Mouse (Mus musculus) heart, adult 2 months (tissue): ENCODE data around the gene Fgf10. TPM values are rescaled to one million over a fixed set of nuclear protein-coding genes. Genes with fewer than 3 reads are reported as not detected.

Experiments
- DNase-seq, 2 experiments: peaks; one replicate each; pipeline ENCODE4 v3.0.0; 2021
- H3K27ac ChIP-seq: fragments of 200-600 bp; 2 replicates; pipeline ENCODE4 v1.8.1; 2022
- H3K27me3 ChIP-seq: fragments of 200-500 bp; 2 replicates; pipeline ENCODE4 v1.6.1; 2012; ENCODE audit warnings: mild to moderate bottlenecking, low read length, inconsistent platforms, mixed read lengths; ENCODE audit not compliant: control insufficient read depth, insufficient read depth
- H3K36me3 ChIP-seq: fragments of 200-500 bp; 2 replicates; pipeline ENCODE4 v1.6.1; 2012; ENCODE audit warnings: low read length, inconsistent platforms; ENCODE audit not compliant: control insufficient read depth, insufficient read depth
- H3K4me1 ChIP-seq: fragments of 200-500 bp; 2 replicates; pipeline ENCODE4 v1.6.1; 2011; ENCODE audit warnings: low read length; ENCODE audit not compliant: control insufficient read depth, insufficient read depth
- H3K4me3 ChIP-seq: fragments of 200-600 bp; 2 replicates; pipeline ENCODE4 v1.8.1; 2022
- H3K79me2 ChIP-seq: fragments of 200-500 bp; replicated peaks from 2 replicates; pipeline ENCODE4 v1.6.1; 2012; ENCODE audit warnings: mild to moderate bottlenecking, inconsistent platforms, low read length, moderate library complexity, mixed read lengths; ENCODE audit not compliant: control insufficient read depth, insufficient read depth
- H3K9ac ChIP-seq: fragments of 200-500 bp; 2 replicates; pipeline ENCODE4 v1.6.1; 2012; ENCODE audit warnings: low read depth, mild to moderate bottlenecking, control low read depth, inconsistent platforms, low read length, mixed read lengths
- CTCF ChIP-seq: fragments of 200-600 bp; IDR thresholded peaks from 2 replicates; pipeline ENCODE4 v1.8.1; 2022; ENCODE audit warnings: antibody characterized with exemption, mild to moderate bottlenecking, moderate library complexity
- EP300 ChIP-seq: fragments of 200-500 bp; IDR thresholded peaks from 2 replicates; pipeline ENCODE4 v1.6.1; 2011; ENCODE audit warnings: low read depth, low read length, control low read depth; ENCODE audit not compliant: insufficient read depth
- POLR2A ChIP-seq: fragments of 200-500 bp; IDR thresholded peaks from 2 replicates; pipeline ENCODE4 v1.6.1; 2011; ENCODE audit warnings: mild to moderate bottlenecking, low read depth, low read length, control low read depth; ENCODE audit not compliant: insufficient read depth
- WGBS: fragments of 180-500 bp; shearing (Covaris S2); methylation state at CpG from one replicate; pipeline ENCODE4 v1.1.7; 2018; 5-methylcytosine and 5-hydroxymethylcytosine counted together
- intact Hi-C: fragments of 180-260 bp; cut with DNase I; formaldehyde crosslinking; loops from one replicate; pipeline ENCODE4 v1.15.1; 2025
- polyA plus RNA-seq: library from polyadenylated mRNA; depleted of rRNA; stranded (reverse); fragments of >200 nt; gene quantifications from 2 replicates; pipeline ENCODE4 v1.2.3, GENCODE M21; 2012
- total RNA-seq, 2 experiments: library from RNA; stranded (reverse); gene quantifications; 2 replicates each; pipeline ENCODE4 v1.2.3; 2021

Fgf10 gene
- total and polyA plus RNA-seq, 3 experiments, result 0.18 to 0.57 (median 0.44) TPM

- intact Hi-C loops, result no loop called here
- no peaks in the 10 kb centered on the region for H3K27me3 ChIP-seq
- no peak overlapping the region for H3K27ac ChIP-seq
- no peak for DNase-seq
- no peak overlapping the region for H3K9ac ChIP-seq
- no peaks in the 10 kb centered on the region for H3K36me3 ChIP-seq
- TF ChIP-seq CTCF (no peak), EP300 (no peak), POLR2A (no peak)
- H3K4me3 ChIP-seq, result no peak overlapping the region
- H3K79me2 ChIP-seq, result no peaks in the 10 kb centered on the region
- H3K4me1 ChIP-seq, result no peaks in the 10 kb centered on the region
- WGBS, result 28% methylated on average over 4 of the region's 4 CpGs
These were observed 84.4 kb downstream of the Fgf10 start for GRCm38 (mm10) chr13:118754024-118754423.

- H3K4me3 ChIP-seq, result no peak overlapping the region
- H3K36me3 ChIP-seq, result no peaks in the 10 kb centered on the region
- no peak overlapping the region for H3K27ac ChIP-seq
- H3K9ac ChIP-seq, result no peak overlapping the region
- no peaks in the 10 kb centered on the region for H3K79me2 ChIP-seq
- H3K4me1 ChIP-seq, result no peaks in the 10 kb centered on the region
- WGBS, result 24% methylated on average over 2 of the region's 2 CpGs
- intact Hi-C loops, result no loop called here
- no peak for TF ChIP-seq EP300
- no peak for TF ChIP-seq CTCF
- TF ChIP-seq POLR2A, result no peak
- no peaks in the 10 kb centered on the region for H3K27me3 ChIP-seq
- DNase-seq, result no peak
These were observed 89.4 kb downstream of the Fgf10 start for GRCm38 (mm10) chr13:118759021-118759420.

DNA sequence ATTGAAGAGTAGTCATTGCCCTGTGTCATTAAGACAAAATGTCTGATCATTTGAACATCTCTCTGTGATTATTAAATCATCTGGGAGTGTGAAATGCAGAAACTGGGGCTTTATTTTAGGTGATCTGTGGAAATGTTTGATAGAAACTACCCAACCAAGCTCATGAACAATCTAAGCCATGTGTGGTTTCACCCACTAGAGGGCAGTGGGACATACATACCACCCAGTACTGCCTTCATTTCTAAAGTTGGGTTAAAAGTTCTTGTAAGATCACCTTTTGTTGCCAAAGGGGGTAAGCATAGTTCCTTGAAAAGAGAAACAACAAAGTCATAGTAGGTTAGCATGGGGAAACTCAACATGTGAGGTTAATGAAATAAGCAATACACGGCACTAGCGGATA lies 93.4 kb downstream of the Fgf10 start:
- no peak overlapping the region for H3K27ac ChIP-seq
- 96% methylated on average over 2 of the region's 2 CpGs for WGBS
- intact Hi-C loops, result no loop called here
- H3K9ac ChIP-seq, result no peak overlapping the region
- H3K79me2 ChIP-seq, result no peaks in the 10 kb centered on the region
- no peaks in the 10 kb centered on the region for H3K27me3 ChIP-seq
- H3K36me3 ChIP-seq, result no peaks in the 10 kb centered on the region
- no peak for TF ChIP-seq EP300
- DNase-seq, result no peak
- no peak overlapping the region for H3K4me3 ChIP-seq
- H3K4me1 ChIP-seq, result no peaks in the 10 kb centered on the region

- no peaks in the 10 kb centered on the region for H3K79me2 ChIP-seq
- no peak overlapping the region for H3K4me3 ChIP-seq
- no peak for DNase-seq
- H3K27me3 ChIP-seq, result no peaks in the 10 kb centered on the region
- H3K4me1 ChIP-seq, result no peaks in the 10 kb centered on the region
- no peak overlapping the region for H3K9ac ChIP-seq
- H3K27ac ChIP-seq, result no peak overlapping the region
- TF ChIP-seq CTCF (no peak), EP300 (no peak)
- intact Hi-C loops, result no loop called here
- no peaks in the 10 kb centered on the region for H3K36me3 ChIP-seq
These were observed 102.6 kb downstream of the Fgf10 start for GRCm38 (mm10) chr13:118772188-118772587.

GRCm38 (mm10) chr13:118775148-118775547 lies 105.6 kb downstream of the Fgf10 start:
- intact Hi-C loops, result no loop called here
- no peak overlapping the region for H3K27ac ChIP-seq
- H3K4me3 ChIP-seq, result no peak overlapping the region
- no peaks in the 10 kb centered on the region for H3K79me2 ChIP-seq
- H3K4me1 ChIP-seq, result no peaks in the 10 kb centered on the region
- H3K27me3 ChIP-seq, result no peaks in the 10 kb centered on the region
- WGBS, result 38% methylated on average over 1 of the region's 1 CpGs
- no peaks in the 10 kb centered on the region for H3K36me3 ChIP-seq
- no peak overlapping the region for H3K9ac ChIP-seq
- DNase-seq, result no peak
- TF ChIP-seq CTCF, result no peak
- no peak for TF ChIP-seq EP300
- TF ChIP-seq POLR2A, result no peak

- TF ChIP-seq POLR2A (no peak), CTCF (no peak), EP300 (no peak)
- H3K27me3 ChIP-seq, result no peaks in the 10 kb centered on the region
- H3K4me1 ChIP-seq, result no peaks in the 10 kb centered on the region
- no peak for DNase-seq
- no peaks in the 10 kb centered on the region for H3K36me3 ChIP-seq
- 85% methylated on average over 2 of the region's 2 CpGs for WGBS
- intact Hi-C loops, result no loop called here
- H3K4me3 ChIP-seq, result no peak overlapping the region
- H3K27ac ChIP-seq, result no peak overlapping the region
- H3K9ac ChIP-seq, result no peak overlapping the region
- no peaks in the 10 kb centered on the region for H3K79me2 ChIP-seq
These were observed 109.6 kb downstream of the Fgf10 start for GRCm38 (mm10) chr13:118779161-118779560.

GRCm38 (mm10) chr13:118791753-118792152 lies 122.2 kb downstream of the Fgf10 start:
- WGBS, result 37% methylated on average over 4 of the region's 4 CpGs
- no peak overlapping the region for H3K4me3 ChIP-seq
- no peaks in the 10 kb centered on the region for H3K36me3 ChIP-seq
- no peaks in the 10 kb centered on the region for H3K27me3 ChIP-seq
- no peak for TF ChIP-seq CTCF
- TF ChIP-seq POLR2A, result no peak
- no peak for TF ChIP-seq EP300
- no peaks in the 10 kb centered on the region for H3K79me2 ChIP-seq
- no peak overlapping the region for H3K9ac ChIP-seq
- H3K27ac ChIP-seq, result no peak overlapping the region
- intact Hi-C loops, result no loop called here
- H3K4me1 ChIP-seq, result no peaks in the 10 kb centered on the region
- DNase-seq, result no peak
